Mouse (Mus musculus) neural tube, embryonic 14.5 days (tissue): ENCODE measurements around the gene C2cd5. TPM values are rescaled to one million over a fixed set of nuclear protein-coding genes. Genes with fewer than 3 reads are reported as not detected.

Source experiments
- ATAC-seq: fragments of 200-750 bp; cut with Nextera tagmentation; 2 replicates; pipeline ENCODE4 v1.8.0; 2017; ENCODE audit warnings: low read depth, mild to moderate bottlenecking, moderate TSS enrichment, moderate library complexity
- H3K27ac ChIP-seq: fragments of 300-500 bp; sonication (generic); 2 replicates; pipeline ENCODE4 v1.5.1; 2014; ENCODE audit warnings: low read depth, mild to moderate bottlenecking, control low read depth, low read length, moderate library complexity, mixed read lengths
- H3K27me3 ChIP-seq: fragments of 300-500 bp; sonication (generic); 2 replicates; pipeline ENCODE4 v1.6.1; 2014; ENCODE audit warnings: low read length; ENCODE audit not compliant: control insufficient read depth, insufficient read depth
- H3K36me3 ChIP-seq: fragments of 300-500 bp; sonication (generic); 2 replicates; pipeline ENCODE4 v1.6.1; 2014; ENCODE audit warnings: low read length, mixed read lengths; ENCODE audit not compliant: control insufficient read depth, insufficient read depth
- H3K4me1 ChIP-seq: fragments of 300-500 bp; sonication (generic); 2 replicates; pipeline ENCODE4 v1.6.1; 2014; ENCODE audit warnings: low read length; ENCODE audit not compliant: control insufficient read depth, insufficient read depth
- H3K4me2 ChIP-seq: fragments of 300-500 bp; sonication (generic); 2 replicates; pipeline ENCODE4 v1.6.1; 2014; ENCODE audit warnings: mild to moderate bottlenecking, low read depth, low read length, control low read depth
- H3K4me3 ChIP-seq: fragments of 300-500 bp; sonication (generic); 2 replicates; pipeline ENCODE4 v1.5.1; 2014; ENCODE audit warnings: low read depth, low read length, control low read depth, mixed read lengths
- H3K9ac ChIP-seq: fragments of 300-500 bp; sonication (generic); replicated peaks from 2 replicates; pipeline ENCODE4 v1.6.1; 2014; ENCODE audit warnings: low read depth, mild to moderate bottlenecking, control low read depth, low read length, mixed read lengths
- H3K9me3 ChIP-seq: fragments of 300-500 bp; sonication (generic); 2 replicates; pipeline ENCODE4 v1.6.1; 2016; ENCODE audit warnings: low read length; ENCODE audit not compliant: control insufficient read depth
- WGBS: fragments of 180-500 bp; shearing (Covaris S2); extraction: QIAGEN DNeasy Blood & Tissue Kit; methylation state at CpG from one replicate; pipeline ENCODE4 v1.1.7; 2014; 5-methylcytosine and 5-hydroxymethylcytosine counted together
- polyA plus RNA-seq: library from polyadenylated mRNA; unstranded; fragments of >200 nt; fragmentation: Nextera tagmentation; extraction: Ambion mirVana; gene quantifications from 2 replicates; pipeline ENCODE4 v1.2.1, GENCODE M21; 2014

C2cd5 gene
- polyA plus RNA-seq, 1 experiment from 2014 or later: 60.7 TPM

GRCm38 (mm10) chr6:143057601-143058000 lies 42.3 kb downstream of the C2cd5 start:
- Histone ChIP-seq H3K27ac (no peak overlapping the region), H3K4me1 (no peaks in the 10 kb centered on the region), H3K36me3 (peaks cover 2% of the 10 kb centered on the region), H3K9me3 (no peaks in the 10 kb centered on the region), H3K27me3 (no peaks in the 10 kb centered on the region), H3K4me3 (no peak overlapping the region), H3K9ac (no peak overlapping the region), H3K4me2 (no peak overlapping the region)
- WGBS: 97% methylated on average over 5 of the region's 5 CpGs
- no peak for ATAC-seq

- 80% methylated on average over 5 of the region's 5 CpGs for WGBS
- Histone ChIP-seq H3K36me3 (peaks cover 17% of the 10 kb centered on the region), H3K27ac (no peak overlapping the region), H3K4me3 (no peak overlapping the region), H3K9me3 (no peaks in the 10 kb centered on the region), H3K4me1 (no peaks in the 10 kb centered on the region), H3K4me2 (no peak overlapping the region), H3K9ac (no peak overlapping the region), H3K27me3 (no peaks in the 10 kb centered on the region)
- no peak for ATAC-seq
Observed at GRCm38 (mm10) chr6:143051566-143051965, 48.4 kb downstream of the C2cd5 start.

GRCm38 (mm10) chr6:143049791-143050555 lies 50.0 kb downstream of the C2cd5 start:
- Histone ChIP-seq H3K4me2 (no peak overlapping the region), H3K27ac (no peak overlapping the region), H3K9me3 (no peaks in the 10 kb centered on the region), H3K4me3 (no peak overlapping the region), H3K27me3 (no peaks in the 10 kb centered on the region), H3K36me3 (peaks cover 17% of the 10 kb centered on the region), H3K9ac (no peak overlapping the region), H3K4me1 (no peaks in the 10 kb centered on the region)
- ATAC-seq: no peak
- 87% methylated on average over 11 of the region's 11 CpGs for WGBS

- H3K9me3 ChIP-seq: no peaks in the 10 kb centered on the region
- no peaks in the 10 kb centered on the region for H3K4me1 ChIP-seq
- 90% methylated on average over 2 of the region's 2 CpGs for WGBS
- H3K9ac ChIP-seq: no peak overlapping the region
- no peaks in the 10 kb centered on the region for H3K27me3 ChIP-seq
- ATAC-seq: no peak
- peaks cover 17% of the 10 kb centered on the region for H3K36me3 ChIP-seq
- no peak overlapping the region for H3K27ac ChIP-seq
- no peak overlapping the region for H3K4me3 ChIP-seq
- H3K4me2 ChIP-seq: no peak overlapping the region
Observed at GRCm38 (mm10) chr6:143049117-143049516, 50.8 kb downstream of the C2cd5 start.

- peak; percentile 49; the same call in 1 of the 2 replicates for ATAC-seq
- no peak overlapping the region for H3K27ac ChIP-seq
- WGBS: 84% methylated on average over 15 of the region's 15 CpGs
- no peak overlapping the region for H3K4me3 ChIP-seq
- no peak overlapping the region for H3K9ac ChIP-seq
- peaks cover 17% of the 10 kb centered on the region for H3K36me3 ChIP-seq
- H3K27me3 ChIP-seq: no peaks in the 10 kb centered on the region
- no peaks in the 10 kb centered on the region for H3K9me3 ChIP-seq
- no peaks in the 10 kb centered on the region for H3K4me1 ChIP-seq
- no peak overlapping the region for H3K4me2 ChIP-seq
Observed at GRCm38 (mm10) chr6:143047538-143048258, 52.2 kb downstream of the C2cd5 start.

GRCm38 (mm10) chr6:143041578-143041977 lies 58.4 kb downstream of the C2cd5 start:
- H3K9ac ChIP-seq: no peak overlapping the region
- H3K27ac ChIP-seq: no peak overlapping the region
- peak; percentile 28; the same call in 1 of the 2 replicates for ATAC-seq
- H3K27me3 ChIP-seq: no peaks in the 10 kb centered on the region
- no peaks in the 10 kb centered on the region for H3K4me1 ChIP-seq
- no peak overlapping the region for H3K4me3 ChIP-seq
- 37% methylated on average over 6 of the region's 6 CpGs for WGBS
- peaks cover 19% of the 10 kb centered on the region for H3K36me3 ChIP-seq
- H3K4me2 ChIP-seq: no peak overlapping the region
- H3K9me3 ChIP-seq: no peaks in the 10 kb centered on the region

- ATAC-seq: no peak
- H3K4me2 ChIP-seq: no peak overlapping the region
- H3K4me1 ChIP-seq: no peaks in the 10 kb centered on the region
- H3K27me3 ChIP-seq: no peaks in the 10 kb centered on the region
- WGBS: 71% methylated on average over 4 of the region's 4 CpGs
- no peaks in the 10 kb centered on the region for H3K9me3 ChIP-seq
- H3K9ac ChIP-seq: no peak overlapping the region
- no peak overlapping the region for H3K4me3 ChIP-seq
- H3K27ac ChIP-seq: no peak overlapping the region
- H3K36me3 ChIP-seq: peaks cover 61% of the 10 kb centered on the region
Observed at GRCm38 (mm10) chr6:143035261-143035660, 64.7 kb downstream of the C2cd5 start.

GRCm38 (mm10) chr6:143034503-143034902 lies 65.4 kb downstream of the C2cd5 start:
- Histone ChIP-seq H3K36me3 (peaks cover 64% of the 10 kb centered on the region), H3K27ac (no peak overlapping the region), H3K27me3 (no peaks in the 10 kb centered on the region), H3K9me3 (no peaks in the 10 kb centered on the region), H3K4me1 (no peaks in the 10 kb centered on the region), H3K4me3 (no peak overlapping the region), H3K4me2 (no peak overlapping the region), H3K9ac (no peak overlapping the region)
- 92% methylated on average over 2 of the region's 2 CpGs for WGBS
- no peak for ATAC-seq

- no peak overlapping the region for H3K4me2 ChIP-seq
- no peak for ATAC-seq
- H3K27ac ChIP-seq: no peak overlapping the region
- no peaks in the 10 kb centered on the region for H3K4me1 ChIP-seq
- H3K27me3 ChIP-seq: no peaks in the 10 kb centered on the region
- H3K9ac ChIP-seq: no peak overlapping the region
- H3K9me3 ChIP-seq: no peaks in the 10 kb centered on the region
- H3K4me3 ChIP-seq: no peak overlapping the region
- WGBS: 95% methylated on average over 5 of the region's 5 CpGs
- H3K36me3 ChIP-seq: peaks cover 52% of the 10 kb centered on the region
Observed at GRCm38 (mm10) chr6:143030521-143030920, 69.4 kb downstream of the C2cd5 start.
